Mouse (Mus musculus) T-cell, adult 2 months (primary cell): ENCODE measurements around the gene Ugt1a9.
"Not testable (repeated sequence)": the region's sequence is repeated elsewhere in the genome, so short reads cannot be mapped to it uniquely, and the experiment has no call there.

ENCODE experiments used
- DNase-seq: peaks from one replicate; pipeline ENCODE4 v3.0.0; 2022; ENCODE audit warnings: low spot score

Ugt1a9 gene

DNA sequence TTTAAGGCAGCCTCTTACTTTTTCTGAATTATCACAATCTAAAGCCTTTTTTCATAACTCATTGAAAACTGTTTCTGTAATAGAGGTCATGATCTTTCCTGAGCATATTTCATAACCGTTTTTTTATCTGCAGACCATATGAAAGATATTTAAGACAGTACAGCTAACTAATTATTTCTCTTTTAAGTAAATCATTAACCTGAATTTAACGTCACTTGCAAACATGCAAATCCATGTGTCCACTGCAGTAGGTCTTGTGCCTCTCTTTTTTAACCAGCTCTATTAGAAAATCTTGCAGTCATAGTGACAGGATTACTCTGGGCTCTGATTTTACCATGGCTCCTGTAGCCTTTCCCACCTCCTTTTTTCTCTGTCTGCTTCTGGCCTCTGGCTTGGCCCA, at the start of gene Ugt1a9:
Gene Ugt1a9 (plus strand): TSS at position 306 of the 400 bp plus-strand sequence.
- DNase-seq, result no peak

DNA sequence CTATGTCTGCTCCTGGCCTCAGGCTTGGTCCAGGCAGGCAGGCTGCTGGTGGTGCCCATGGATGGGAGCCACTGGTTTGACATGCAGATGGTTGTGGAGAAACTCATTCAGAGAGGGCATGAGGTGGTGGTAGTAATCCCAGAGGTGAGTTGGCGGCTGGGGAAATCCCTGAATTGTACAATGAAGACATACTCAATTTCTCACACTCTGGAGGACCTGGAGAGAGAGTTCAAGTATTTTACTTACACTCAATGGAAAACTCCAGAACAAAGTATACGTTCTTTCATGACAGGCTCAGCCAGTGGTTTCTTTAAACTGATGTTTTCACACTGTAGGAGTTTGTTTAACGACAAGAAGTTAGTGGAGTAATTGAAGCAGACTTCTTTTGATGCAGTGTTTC, 45.4 kb upstream of the Ugt1a9 start:
- DNase-seq, result not testable (repeated sequence)

DNA sequence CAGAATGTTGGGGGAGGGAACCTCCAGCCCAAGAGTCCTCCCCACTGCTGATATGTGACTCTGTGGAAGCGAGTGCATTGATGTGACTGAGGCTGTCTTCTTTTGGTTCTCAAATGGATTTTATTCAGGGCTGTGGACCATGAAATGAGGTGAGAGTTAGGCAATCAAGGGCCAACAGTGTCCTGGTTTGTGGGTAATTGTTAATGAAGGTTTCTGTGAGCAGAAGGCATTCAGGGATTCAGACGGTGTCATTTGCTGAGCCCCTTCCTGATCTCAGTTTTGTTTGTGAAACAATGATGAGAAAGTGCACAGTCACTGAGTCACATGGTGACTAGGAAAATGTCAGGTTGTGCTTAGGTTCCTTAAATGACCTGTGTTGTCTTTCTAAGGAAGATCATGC, 27.6 kb upstream of the Ugt1a9 start:
- DNase-seq, result not testable (repeated sequence)

DNA sequence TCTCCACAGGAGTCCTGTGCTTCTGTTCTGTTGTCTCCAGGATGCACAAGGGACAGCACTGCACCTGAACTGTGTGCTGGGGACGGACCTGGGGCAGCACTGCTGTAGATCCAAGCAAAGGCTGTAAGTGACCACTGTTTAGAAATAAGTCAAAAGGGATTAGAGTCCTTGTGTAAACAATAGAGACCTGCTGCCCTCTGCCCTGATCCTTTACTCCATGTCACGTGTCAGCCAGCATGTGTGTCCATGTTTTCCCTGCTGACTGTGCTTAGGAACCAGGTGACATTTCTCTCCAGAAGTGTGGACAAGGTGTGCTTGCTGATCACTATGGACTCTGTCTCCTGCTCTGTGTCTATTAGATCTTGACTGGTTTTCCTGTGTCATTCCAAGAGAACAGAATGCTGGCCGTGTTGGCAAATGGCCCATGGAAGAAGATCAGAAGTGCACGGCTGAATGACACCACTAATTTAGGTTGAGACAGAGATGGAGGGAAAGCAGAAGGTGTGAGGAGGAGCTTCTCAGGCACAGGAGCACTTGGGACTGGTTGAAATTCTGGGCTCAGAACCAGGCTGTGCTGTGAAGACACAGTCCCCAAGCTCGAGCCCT, 25.7 kb upstream of the Ugt1a9 start:
- DNase-seq, result not testable (repeated sequence)

DNA sequence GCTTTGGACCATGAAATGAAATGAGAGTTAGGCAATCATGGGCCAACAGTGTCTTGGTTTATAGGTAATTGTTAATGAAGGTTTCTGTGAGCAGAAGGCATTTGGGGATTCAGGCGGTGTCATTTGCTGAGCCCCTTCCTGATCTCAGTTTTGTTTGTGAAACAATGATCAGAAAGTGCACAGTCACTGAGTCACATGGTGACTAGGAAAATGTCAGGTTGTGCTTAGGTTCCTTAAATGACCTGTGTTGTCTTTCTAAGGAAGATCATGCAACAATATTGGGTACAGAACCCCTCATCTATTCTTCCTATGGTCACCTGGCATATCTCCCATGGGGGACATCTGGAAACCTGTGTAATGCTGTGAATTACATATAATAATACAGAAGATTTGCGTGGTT, 23.2 kb upstream of the Ugt1a9 start:
- not testable (repeated sequence) for DNase-seq

DNA sequence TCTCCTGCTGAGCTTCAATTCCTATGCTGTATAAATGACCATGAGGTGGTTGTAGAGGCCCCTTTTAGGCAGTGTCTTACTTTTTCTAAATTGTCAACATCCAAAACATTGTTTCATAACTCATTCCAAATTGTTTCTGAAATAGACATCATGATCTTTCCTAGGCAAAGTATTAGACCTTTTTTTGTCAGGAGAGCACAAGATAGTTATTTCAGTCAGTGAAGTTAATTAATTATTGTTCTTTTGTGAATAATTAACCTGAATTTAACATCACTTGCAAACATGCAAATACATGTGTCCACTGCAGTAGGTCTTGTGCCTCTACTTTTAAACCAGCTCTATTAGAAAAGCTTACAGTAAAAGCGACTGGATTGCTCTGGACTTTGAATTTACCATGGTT, 15.5 kb upstream of the Ugt1a9 start, which contains the start of gene Ugt1a10:
Gene Ugt1a10 (plus strand): TSS at position 301 of the 400 bp plus-strand sequence.
- DNase-seq, result no peak

DNA sequence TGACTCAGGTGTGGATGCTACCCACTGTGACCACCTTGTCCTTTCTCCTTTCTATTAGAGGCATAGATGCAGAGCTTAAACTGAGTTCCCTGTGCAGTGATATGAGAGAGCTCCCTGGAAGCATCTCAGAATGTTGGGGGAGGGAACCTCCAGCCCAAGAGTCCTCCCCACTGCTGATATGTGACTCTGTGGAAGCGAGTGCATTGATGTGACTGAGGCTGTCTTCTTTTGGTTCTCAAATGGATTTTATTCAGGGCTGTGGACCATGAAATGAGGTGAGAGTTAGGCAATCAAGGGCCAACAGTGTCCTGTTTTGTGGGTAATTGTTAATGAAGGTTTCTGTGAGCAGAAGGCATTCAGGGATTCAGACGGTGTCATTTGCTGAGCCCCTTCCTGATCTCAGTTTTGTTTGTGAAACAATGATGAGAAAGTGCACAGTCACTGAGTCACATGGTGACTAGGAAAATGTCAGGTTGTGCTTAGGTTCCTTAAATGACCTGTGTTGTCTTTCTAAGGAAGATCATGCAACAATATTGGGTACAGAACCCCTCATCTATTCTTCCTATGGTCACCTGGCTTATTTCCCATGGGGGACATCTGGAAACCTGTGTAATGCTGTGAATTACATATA, 4.0 kb upstream of the Ugt1a9 start:
- DNase-seq, result not testable (repeated sequence)

DNA sequence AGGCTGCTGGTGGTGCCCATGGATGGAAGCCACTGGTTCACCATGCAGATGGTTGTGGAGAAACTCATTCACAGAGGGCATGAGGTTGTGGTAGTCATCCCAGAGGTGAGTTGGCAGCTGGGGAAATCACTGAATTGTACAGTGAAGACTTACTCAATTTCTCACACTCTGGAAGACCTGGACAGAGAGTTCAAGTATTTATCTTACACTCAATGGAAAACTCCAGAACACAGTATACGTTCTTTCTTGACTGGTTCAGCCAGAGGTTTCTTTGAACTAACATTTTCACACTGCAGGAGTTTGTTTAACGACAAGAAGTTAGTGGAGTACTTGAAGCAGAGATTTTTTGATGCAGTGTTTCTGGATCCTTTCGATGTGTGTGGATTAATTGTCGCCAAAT, 302 bp downstream of the Ugt1a9 start:
- DNase-seq, result no peak

DNA sequence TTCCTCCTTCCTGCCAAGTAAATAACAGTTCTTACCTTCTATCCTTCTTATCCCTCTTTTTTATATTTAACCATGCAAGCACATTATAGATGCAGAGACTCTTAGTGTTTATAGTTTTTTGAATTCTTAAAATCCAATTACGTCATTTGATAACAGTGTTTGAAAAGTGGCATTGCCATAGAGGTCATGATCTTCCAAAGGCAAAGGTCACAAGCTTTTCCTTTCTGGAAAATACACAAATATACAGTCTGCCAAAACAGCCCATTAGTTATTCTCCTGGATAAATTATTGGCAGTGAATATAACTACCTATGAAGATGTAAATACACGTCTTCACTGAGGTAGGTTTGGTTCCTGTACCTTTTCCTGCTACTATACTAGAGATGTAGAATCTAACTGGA, 3.9 kb downstream of the Ugt1a9 start:
- DNase-seq, result no peak

DNA sequence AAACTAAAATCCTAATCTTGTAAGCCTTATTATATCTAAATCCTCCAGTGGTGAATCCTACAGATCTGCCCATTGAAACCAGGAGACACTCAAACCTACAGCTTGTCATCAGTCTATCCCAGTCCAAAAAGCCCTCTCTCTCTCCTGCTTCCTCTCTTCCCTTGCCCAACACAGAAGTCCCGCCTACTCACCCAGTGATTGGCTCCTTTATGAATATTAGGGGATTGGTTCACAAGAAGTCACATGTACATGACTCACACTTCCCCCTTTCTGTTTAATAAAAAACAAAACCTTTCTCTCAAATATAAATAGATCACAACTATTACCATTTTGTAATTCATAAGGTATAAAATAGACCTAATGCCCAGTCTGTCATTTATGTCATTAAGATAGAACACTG, 6.5 kb downstream of the Ugt1a9 start:
- DNase-seq, result no peak

DNA sequence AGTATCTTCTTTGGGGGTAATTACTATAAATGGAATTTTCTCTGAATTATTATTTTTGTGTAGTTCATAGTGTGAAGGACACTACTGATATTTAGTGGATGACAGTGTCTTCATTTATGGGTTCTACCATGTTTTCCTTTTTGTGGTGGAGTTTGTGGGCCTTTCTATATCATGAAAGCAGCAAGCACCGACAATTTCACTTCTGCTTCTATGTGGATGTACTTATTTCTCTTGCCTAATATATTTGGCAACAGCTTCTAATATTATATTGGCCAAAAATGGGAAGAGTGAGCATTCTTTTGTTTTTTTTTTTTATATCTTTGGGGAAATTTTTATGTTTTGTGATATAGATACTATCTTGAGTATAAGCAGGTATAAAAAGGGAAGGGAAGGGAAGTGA, 11.1 kb downstream of the Ugt1a9 start:
- no peak for DNase-seq

DNA sequence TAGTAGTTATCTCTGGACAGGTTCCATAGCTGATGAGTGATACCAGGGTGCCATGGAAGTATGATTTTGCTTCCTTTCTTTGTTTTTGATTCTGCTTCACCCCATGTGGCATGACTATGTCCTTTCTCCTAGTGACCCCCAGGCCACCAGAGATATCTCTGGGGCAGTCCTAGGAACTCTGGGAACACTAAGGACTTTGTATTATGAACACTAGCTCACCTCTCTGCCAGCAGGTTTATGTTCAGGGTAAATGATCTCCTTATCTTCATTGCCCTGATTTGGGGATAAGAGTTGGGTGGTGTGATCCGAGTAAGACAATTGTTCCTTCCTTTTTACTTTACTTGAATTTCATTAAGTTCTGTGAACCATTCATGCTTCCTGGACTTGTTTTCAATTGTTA, 15.5 kb downstream of the Ugt1a9 start:
- DNase-seq, result no peak

DNA sequence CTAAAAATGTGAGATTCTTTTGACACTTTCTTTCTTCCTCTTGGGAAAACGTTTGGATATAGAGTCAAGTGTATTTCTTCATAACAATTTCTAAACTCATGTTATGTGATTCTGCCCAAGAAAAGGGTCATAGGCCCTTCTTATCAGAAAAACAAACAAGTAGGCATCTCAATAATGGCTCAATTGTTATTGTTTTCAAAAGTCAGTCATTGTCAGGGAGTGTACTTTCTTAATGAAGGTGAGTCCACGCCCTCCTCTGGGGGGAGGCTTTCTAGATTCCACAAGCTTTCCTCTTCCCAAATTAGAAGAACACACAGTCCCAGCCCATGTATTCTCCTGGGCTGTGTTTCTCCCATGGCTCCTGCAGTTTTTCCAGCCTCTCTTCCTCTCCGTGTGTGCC, 16.9 kb downstream of the Ugt1a9 start, which contains the start of gene Ugt1a8:
Gene Ugt1a8 (plus strand): TSS at position 301 of the 400 bp plus-strand sequence.
- no peak for DNase-seq

DNA sequence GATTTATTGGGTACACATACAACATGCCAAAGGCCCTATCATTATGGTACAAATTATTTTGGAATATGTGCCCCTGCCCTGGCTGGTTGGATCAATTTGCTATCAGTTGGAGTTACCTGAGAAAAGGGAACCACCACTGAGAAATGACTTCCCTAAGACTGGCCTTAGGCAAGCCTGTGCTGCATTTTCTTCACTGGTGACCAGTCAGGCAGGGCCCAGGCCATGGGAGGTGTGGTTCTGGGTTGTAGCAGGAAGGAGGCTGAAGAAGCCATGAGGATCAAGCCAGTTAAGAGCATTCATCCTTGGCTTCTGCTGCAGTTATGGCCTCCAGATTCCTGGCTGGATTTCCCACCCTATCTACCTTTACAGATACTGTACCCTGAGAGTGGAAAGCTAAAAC, 21.7 kb downstream of the Ugt1a9 start:
- no peak for DNase-seq

DNA sequence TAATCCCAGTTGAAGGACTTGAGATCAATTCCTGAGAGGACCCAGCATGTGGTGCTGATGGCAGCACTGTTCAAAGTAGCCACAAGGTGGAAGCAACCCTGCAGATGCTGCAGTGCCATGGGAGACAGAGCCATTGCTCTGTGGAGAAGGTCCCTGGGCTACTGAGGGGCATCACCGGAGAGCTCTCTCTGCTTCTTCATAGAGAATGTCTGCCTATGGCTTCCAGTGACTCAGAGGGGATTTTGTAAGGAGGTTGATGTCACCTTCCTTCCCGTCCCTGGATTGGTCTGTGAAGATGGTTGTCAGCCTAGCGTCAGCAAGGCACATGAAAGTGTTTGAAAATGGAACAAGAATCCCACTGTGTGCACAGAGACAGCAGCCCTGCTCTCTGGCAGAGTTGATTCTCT, 23.7 kb downstream of the Ugt1a9 start:
- not testable (repeated sequence) for DNase-seq

DNA sequence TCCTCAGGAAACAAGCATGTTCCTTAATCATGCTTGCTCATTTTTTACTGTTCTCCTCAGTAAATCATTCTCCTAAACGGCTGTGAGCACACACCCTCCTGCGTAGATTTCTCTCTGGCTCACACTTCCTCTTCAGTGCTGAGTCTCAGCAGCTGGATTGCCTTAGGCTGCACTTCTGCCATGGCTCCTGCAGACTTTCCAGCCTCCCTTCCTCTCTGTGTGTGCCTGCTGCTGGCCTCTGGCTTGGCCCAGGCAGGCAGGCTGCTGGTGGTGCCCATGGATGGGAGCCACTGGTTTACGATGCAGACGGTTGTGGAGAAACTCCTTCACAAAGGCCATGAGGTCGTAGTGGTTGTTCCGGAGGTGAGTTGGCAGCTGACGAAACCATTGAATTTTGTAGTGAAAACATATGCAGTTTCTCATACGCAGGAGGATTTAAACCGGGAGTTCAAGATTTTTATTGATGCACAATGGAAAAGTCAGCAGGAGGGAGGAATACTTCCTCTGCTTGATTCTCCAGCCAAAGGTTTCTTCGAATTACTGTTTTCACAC, 24.4 kb downstream of the Ugt1a9 start, which contains the start of gene Ugt1a7c:
Gene Ugt1a7c (plus strand): TSS at position 122 of the 552 bp plus-strand sequence.
- DNase-seq, result no peak

DNA sequence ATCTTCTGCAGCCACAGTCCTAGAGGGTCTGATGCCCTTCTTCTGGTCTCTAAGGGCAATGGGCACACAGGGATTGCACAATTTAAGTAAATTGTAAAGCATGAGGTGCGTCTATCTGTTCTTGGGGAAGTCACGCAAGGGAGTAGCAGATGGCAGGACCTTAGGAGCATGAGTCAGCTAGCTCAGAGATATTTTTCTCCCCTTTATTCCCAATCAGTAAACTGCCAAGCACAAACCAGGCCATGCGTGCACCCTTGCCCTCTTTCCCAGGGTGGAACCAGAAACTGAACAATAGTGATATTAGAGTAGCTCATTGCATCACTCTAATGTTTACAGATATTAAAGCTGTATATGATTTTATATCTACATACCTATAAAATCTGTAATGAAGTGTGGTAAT, 27.9 kb downstream of the Ugt1a9 start:
- not testable (repeated sequence) for DNase-seq

DNA sequence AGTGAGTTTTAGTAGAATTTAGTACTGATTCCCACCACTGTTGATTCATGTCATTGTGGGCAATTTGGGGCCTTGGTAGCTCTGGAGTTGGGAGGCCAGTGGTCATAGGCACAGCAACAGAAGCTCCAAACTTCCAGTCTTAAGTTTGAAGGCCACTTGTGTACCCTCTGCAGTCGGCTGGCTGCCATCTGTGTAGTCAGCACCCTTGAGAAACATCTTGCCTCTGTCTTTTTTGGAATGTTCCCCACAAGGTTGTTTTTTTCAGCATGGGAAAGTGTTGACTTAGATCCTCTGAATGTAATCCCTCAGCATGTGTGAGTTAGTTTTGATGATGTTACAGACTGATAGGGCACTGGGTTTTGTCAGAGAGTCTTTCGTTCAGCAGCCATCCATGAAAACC, 29.1 kb downstream of the Ugt1a9 start:
- DNase-seq, result not testable (repeated sequence)

DNA sequence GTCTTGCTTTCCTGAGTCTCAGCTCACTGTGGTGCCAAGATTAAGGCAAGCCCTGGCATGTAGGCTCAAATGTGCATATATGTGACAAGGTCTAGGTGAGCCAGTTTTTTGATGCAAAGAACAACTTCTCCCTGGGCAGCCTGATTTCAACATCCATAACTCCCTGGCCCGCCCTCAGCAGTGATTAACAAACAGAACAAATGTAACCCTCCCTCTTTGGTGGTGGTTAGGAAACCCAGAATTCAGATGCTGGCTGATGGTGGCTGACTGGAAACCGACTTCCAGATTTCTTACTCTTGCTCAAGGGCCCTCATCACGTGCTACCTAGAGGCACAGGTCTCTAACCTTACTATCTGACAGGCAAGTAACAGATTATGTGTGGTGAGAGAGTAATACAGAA, 32.4 kb downstream of the Ugt1a9 start, which contains the start of gene Ugt1a6b:
Gene Ugt1a6b (plus strand): TSS at position 234 of the 400 bp plus-strand sequence.
- not testable (repeated sequence) for DNase-seq

DNA sequence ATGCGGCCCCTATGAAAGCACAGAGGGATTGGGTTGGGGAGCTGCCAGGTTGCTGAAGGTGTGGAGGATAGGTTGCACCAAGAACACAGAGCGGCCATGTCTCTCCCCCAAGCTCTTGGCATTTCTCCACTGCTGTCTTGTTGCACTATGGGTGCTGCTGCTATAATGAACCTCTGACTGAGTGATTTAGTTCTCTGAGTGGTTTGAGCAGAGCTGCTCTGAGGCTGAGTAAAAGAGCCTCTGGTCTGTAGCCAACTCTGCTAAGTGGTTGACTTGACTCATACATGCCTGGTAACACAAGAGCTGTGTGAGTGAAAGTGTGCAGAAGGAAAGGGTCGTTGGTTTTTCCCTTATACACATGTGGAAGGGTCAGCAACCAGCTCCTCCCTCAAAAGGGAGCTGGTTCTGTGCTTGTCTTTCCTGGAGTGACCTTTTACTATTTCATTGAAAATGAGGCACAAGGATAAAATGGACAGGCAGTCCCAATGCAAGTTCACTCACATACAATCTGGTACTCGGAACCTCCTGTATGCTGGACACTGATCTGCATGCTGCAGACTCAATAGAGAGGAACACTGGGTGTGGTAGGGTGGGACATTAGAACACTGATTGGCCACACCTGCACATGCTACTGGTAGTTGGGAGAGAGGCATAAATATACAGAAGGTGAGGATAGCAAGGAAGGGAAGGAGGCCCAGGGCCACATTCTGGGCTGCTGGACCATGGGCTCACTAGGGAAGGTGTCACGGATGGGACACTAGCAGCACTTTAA, 33.3 kb downstream of the Ugt1a9 start:
- not testable (repeated sequence) for DNase-seq

DNA sequence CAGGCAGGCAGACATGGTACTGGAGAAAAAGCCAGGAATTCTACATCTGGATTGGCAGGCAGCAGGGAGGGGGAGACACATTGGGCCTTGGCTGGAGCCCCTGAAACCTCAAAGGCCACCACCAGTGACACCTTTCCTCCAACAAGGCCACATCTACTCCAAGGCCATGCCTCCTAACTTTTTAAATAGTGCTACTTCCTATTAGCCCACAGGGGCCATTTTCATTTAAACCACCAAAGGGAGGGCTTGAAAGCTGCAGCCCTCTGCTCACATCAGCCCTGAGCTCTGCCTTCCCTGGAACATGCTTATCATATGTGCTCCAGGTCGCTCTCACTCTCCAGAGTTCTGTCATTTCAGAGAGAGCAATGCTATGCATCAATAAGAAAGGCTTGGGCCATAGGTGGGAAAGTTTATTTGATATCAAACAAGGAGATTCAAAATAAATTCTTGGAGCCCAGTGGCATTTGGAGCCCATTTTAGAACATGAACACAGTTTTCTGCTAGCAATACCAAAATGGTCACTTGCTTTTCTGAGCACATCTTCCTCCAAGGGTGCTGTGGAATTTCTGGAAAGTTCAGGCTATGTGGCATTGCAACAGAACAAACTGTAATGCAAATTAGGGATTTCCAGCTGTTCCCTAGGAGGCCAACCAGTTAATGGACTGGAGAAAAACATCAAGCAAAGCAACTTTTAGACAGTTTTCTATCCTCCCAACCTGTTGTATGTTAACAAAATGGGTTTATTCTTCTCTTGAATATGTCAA, 34.2 kb downstream of the Ugt1a9 start:
- DNase-seq, result no peak

DNA sequence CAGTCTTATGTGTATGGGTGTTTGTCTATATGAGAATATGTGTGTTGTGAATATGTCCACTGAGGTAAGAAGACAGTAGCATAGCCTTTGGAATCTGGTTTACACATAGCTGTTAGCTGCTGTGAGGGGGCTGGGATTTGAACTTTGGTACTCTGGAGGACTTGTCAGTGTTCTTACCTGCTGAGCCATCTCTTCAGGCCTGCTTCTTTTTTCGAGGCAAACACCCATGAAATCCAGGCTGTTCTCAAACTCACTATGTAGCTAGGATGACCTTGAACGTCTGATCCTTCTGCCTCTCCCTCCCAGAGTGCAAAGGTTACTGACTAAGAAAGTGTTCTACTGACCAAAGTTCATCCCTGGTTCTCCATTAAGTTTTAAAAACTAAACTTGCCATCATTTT, 35.1 kb downstream of the Ugt1a9 start:
- no peak for DNase-seq
